Mouse (Mus musculus) layer of hippocampus, adult 18-20 months (tissue): ENCODE measurements at regions not wholly inside any gene's neighbourhood (a gene's known extent, or its start where the extent isn't known, plus 50 kb on each side); places are given as distances from the start of the nearest gene placed in this dataset.
A peak's percentile ranks its signal among the peaks of the same experiment; 100 is the strongest.

Source experiments
- DNase-seq, 2 experiments: peaks; one replicate each; pipeline ENCODE4 v3.0.0; 2022; ENCODE audit warnings: low spot score in 2 of 2

- no peak for DNase-seq
Measured at GRCm38 (mm10) chr2:43404163-43404967, 150.8 kb upstream of the Kynu start.

DNA sequence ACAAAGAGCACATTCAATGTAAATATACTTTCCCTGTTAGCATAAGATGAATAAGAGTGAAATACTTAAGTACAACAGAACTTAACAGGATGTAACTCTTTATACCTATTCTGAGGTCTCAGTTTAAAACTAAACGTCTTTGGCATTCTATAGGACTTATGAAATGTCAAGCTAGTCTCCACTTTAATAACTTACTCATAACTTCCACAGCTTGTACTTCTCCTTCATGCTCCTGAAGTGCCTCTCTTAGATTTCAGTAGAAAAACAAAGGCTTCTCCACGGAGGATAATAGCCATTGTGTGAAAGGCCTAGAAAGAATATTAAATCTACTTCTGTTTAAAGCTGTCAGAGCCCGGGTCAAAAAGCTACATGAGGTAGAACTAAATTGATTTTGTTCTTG is 117.9 kb upstream of the Kynu start:
- no peak for DNase-seq

DNA sequence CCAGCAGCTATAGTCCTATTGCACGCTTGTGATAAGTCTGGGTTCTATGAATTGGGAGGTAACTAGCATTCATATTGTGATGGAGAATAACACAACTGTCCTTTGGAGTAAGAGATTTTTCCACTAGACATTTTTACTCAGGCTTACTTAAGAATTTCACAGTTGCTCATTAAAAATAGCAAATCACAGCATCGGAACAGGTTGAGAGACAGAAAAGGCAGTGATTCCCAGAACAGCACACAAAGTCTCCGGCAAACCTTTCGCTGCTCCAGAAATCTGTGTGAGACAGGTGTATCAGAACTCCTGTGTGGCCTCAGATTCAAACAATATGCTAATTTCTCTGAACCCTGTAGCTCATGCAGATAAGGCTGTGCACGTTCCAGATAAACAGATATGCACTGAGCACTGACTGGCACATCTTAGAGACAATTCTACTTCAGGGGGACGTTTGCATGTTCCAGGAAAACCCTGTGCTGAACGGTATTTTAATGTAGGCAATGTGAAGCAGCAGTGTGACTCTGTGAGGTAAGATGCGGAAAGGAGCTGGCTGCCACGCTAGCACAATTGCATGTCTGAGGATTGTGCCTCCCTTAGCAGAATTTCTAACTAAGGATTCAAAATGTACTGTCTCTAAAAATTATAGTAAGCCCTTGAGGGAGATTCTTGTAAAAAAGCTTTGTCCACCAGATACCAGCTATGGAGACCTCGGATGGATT is 99.8 kb upstream of the Kynu start:
- peak in 1 of 2 experiments; percentile 5 for DNase-seq

GRCm38 (mm10) chr2:43469161-43469560 is 86.0 kb upstream of the Kynu start:
- no peak for DNase-seq

DNA sequence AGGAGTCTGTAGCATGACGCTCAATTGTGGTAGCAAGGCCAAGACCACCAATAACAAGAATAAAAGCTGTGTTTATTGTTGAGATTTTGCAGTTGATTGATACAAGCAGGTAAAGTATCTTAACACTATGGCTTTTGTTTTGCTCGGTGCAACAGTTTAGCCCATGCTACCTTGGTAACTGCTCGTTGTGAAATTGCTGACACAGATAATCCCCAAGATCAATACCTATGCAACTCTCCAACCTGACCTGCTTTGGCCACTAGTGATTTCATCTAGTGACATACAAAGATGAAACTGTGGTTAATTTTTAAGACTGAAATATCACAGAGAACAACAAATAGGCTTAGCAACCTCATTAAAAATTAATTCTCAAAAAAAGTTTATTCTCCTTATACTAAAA is 85.2 kb upstream of the Kynu start:
- no peak for DNase-seq

GRCm38 (mm10) chr2:43478494-43478893 is 76.6 kb upstream of the Kynu start:
- no peak for DNase-seq

- DNase-seq, result no peak
Measured at GRCm38 (mm10) chr2:43479871-43480270, 75.3 kb upstream of the Kynu start.
